Mouse (Mus musculus): ENCODE measurements around the gene Prdx2.

The Prdx2 gene

GRCm38 (mm10) chr8:84969241-84970134, at the start of gene Prdx2, which contains the start of the genes Gm49661 and Rnaseh2a:
TSS of gene Prdx2 (plus strand) at chr8:84969587.
TSS of gene Gm49661 (minus strand) at chr8:84969433.
TSS of gene Rnaseh2a (minus strand) at chr8:84969767.
- peak in 1 of 2 experiments; percentile 66 for DNase-seq (ENCODE audit: low spot score in 2 of 2)

GRCm38 (mm10) chr8:84921596-84921995, 47.8 kb upstream of the Prdx2 start:
- DNase-seq (ENCODE audit: low spot score in 2 of 2): no peak

GRCm38 (mm10) chr8:84925557-84925956, 43.8 kb upstream of the Prdx2 start:
- DNase-seq (ENCODE audit: low spot score in 2 of 2): no peak

- no peak for DNase-seq (ENCODE audit: low spot score in 2 of 2)
Measured at GRCm38 (mm10) chr8:84927513-84927912, 41.9 kb upstream of the Prdx2 start.

- DNase-seq (ENCODE audit: low spot score in 2 of 2): peak in 1 of 2 experiments; percentile 66
Measured at GRCm38 (mm10) chr8:84928456-84929306, 40.7 kb upstream of the Prdx2 start.

GRCm38 (mm10) chr8:84930582-84930981, 38.8 kb upstream of the Prdx2 start:
- DNase-seq (ENCODE audit: low spot score in 2 of 2): no peak

- no peak for DNase-seq (ENCODE audit: low spot score in 2 of 2)
Measured at GRCm38 (mm10) chr8:84933767-84934559, 35.4 kb upstream of the Prdx2 start.

- peak in 1 of 2 experiments; percentile 50 for DNase-seq (ENCODE audit: low spot score in 2 of 2)
Measured at GRCm38 (mm10) chr8:84934860-84935259, 34.5 kb upstream of the Prdx2 start.

- no peak for DNase-seq (ENCODE audit: low spot score in 2 of 2)
Measured at GRCm38 (mm10) chr8:84935489-84935888, 33.9 kb upstream of the Prdx2 start.

GRCm38 (mm10) chr8:84936041-84936961, 33.1 kb upstream of the Prdx2 start:
- DNase-seq (ENCODE audit: low spot score in 2 of 2): peak in 1 of 2 experiments; percentile 19

- DNase-seq (ENCODE audit: low spot score in 2 of 2): peak in 1 of 2 experiments; percentile 57
Measured at GRCm38 (mm10) chr8:84936962-84937546, 32.3 kb upstream of the Prdx2 start, which contains the start of gene Mast1. TSS of gene Mast1 (minus strand) at chr8:84937359.

- DNase-seq (ENCODE audit: low spot score in 2 of 2): no peak
Measured at GRCm38 (mm10) chr8:84937620-84938485, 31.5 kb upstream of the Prdx2 start.

GRCm38 (mm10) chr8:84943699-84944098, 25.7 kb upstream of the Prdx2 start:
- no peak for DNase-seq (ENCODE audit: low spot score in 2 of 2)

- peak in 1 of 2 experiments; percentile 72 for DNase-seq (ENCODE audit: low spot score in 2 of 2)
Measured at GRCm38 (mm10) chr8:84944478-84945160, 24.8 kb upstream of the Prdx2 start.

- DNase-seq (ENCODE audit: low spot score in 2 of 2): peak in 1 of 2 experiments; percentile 83
Measured at GRCm38 (mm10) chr8:84945235-84945632, 24.2 kb upstream of the Prdx2 start.

GRCm38 (mm10) chr8:84945633-84946527, 23.5 kb upstream of the Prdx2 start:
- peak in 1 of 2 experiments; percentile 26 for DNase-seq (ENCODE audit: low spot score in 2 of 2)
